Mouse (Mus musculus): Measurements from ENCODE around the gene Cyp4f40.
"Not testable (repeated sequence)": the region's sequence is repeated elsewhere in the genome, so short reads cannot be mapped to it uniquely, and the experiment has no call there.

The Cyp4f40 gene

DNA sequence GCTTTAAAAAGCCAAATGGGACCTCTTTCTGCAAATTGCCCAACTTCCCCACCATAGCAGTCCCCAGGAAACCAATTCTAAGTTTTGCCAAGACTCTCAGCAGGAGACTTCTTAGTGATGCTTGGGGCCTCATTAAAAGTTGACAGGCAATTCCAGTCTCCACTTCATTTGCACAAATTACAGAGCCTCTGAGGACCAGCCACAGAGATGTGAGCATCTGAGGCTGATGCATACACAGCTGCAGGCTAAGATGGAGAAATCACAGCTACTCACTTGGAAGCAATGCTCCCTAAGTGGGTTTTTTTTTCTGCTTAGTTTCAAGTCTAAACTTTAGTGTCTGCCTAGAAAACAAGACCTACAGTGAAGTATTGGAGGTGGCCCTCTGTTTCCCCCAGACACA, 51.8 kb downstream of the Cyp4f40 start:
- not testable (repeated sequence) for DNase-seq (ENCODE audit: low spot score in 2 of 2)

GRCm38 (mm10) chr17:32722151-32722550, 63.5 kb downstream of the Cyp4f40 start:
- DNase-seq (ENCODE audit: low spot score in 2 of 2), result not testable (repeated sequence)

DNA sequence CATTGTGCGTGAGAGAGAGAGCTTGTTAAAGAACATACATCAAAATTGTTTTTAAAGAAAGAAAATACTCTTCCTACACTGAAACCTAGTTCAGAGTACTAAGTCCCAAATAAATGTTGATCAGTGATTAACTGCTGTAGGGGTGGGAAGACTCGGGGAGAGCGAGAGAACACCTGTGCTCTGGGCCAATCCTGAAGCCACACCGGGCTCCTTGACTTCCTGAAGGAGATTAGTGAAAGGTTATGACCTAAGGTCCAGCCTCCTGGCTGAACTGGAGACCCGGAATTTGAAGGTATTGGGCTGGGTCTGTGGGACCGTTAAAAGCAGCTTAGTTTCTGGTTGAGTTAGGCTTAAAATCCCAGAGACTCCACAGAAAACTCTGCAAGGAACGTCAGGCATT, 64.1 kb downstream of the Cyp4f40 start:
- DNase-seq (ENCODE audit: low spot score in 2 of 2), result no peak

DNA sequence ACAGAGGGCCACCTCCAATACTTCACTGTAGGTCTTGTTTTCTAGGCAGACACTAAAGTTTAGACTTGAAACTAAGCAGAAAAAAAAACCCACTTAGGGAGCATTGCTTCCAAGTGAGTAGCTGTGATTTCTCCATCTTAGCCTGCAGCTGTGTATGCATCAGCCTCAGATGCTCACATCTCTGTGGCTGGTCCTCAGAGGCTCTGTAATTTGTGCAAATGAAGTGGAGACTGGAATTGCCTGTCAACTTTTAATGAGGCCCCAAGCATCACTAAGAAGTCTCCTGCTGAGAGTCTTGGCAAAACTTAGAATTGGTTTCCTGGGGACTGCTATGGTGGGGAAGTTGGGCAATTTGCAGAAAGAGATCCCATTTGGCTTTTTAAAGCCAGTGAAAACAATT, 67.7 kb downstream of the Cyp4f40 start:
- not testable (repeated sequence) for DNase-seq (ENCODE audit: low spot score in 2 of 2)
